Mouse (Mus musculus) myocyte (in vitro differentiated cells): ENCODE data around the gene Tldc1. TPM values are rescaled to one million over a fixed set of nuclear protein-coding genes. Genes with fewer than 3 reads are reported as not detected.

ENCODE experiments used
- H3K27me3 ChIP-seq: one replicate; pipeline ENCODE4 v1.6.1; 2011; ENCODE audit not compliant: control insufficient read depth, insufficient read depth, insufficient read length
- H3K36me3 ChIP-seq: one replicate; pipeline ENCODE4 v1.6.1; 2011; ENCODE audit not compliant: control insufficient read depth, insufficient read depth
- H3K4me2 ChIP-seq: one replicate; pipeline ENCODE4 v1.6.1; 2011; ENCODE audit warnings: low read depth, control low read depth
- H3K4me3 ChIP-seq: one replicate; pipeline ENCODE4 v1.5.1; 2011; ENCODE audit warnings: mild to moderate bottlenecking, control low read depth, moderate library complexity
- H3K79me2 ChIP-seq: one replicate; pipeline ENCODE4 v1.6.1; 2011; ENCODE audit not compliant: control insufficient read depth, insufficient read depth
- H3ac ChIP-seq: one replicate; pipeline ENCODE4 v1.6.1; 2011; ENCODE audit not compliant: control insufficient read depth, insufficient read length
- CEBPB ChIP-seq: IDR thresholded peaks from 2 replicates; pipeline ENCODE4 v1.6.1; 2011; ENCODE audit warnings: mild to moderate bottlenecking, moderate library complexity; ENCODE audit not compliant: poor library complexity, insufficient read depth, severe bottlenecking
- E2F4 ChIP-seq: IDR thresholded peaks from one replicate; pipeline ENCODE4 v1.6.1; 2011; ENCODE audit warnings: mild to moderate bottlenecking, control low read depth, moderate library complexity; ENCODE audit not compliant: insufficient read depth
- MAX ChIP-seq: IDR thresholded peaks from one replicate; pipeline ENCODE4 v1.6.1; 2011; ENCODE audit warnings: low read depth, mild to moderate bottlenecking, control low read depth
- MYOD1 ChIP-seq, 3 experiments: IDR thresholded peaks; one replicate each; pipeline ENCODE4 v1.6.1; 2011; ENCODE audit warnings: control low read depth in 2 of 3, low read depth in 2 of 3, mild to moderate bottlenecking in 2 of 3, moderate library complexity in 1 of 3; ENCODE audit not compliant: insufficient read length in 2 of 3, control insufficient read depth in 1 of 3
- MYOG ChIP-seq, 3 experiments: IDR thresholded peaks; one replicate each; pipeline ENCODE4 v1.6.1; 2011; ENCODE audit warnings: control low read depth in 2 of 3, low read depth in 2 of 3, mild to moderate bottlenecking in 2 of 3; ENCODE audit not compliant: insufficient read length in 2 of 3, control insufficient read depth in 1 of 3, insufficient read depth in 1 of 3
- POLR2A ChIP-seq: IDR thresholded peaks from one replicate; pipeline ENCODE4 v1.6.1; 2011; ENCODE audit warnings: low read depth, mild to moderate bottlenecking, control low read depth, moderate library complexity; ENCODE audit not compliant: insufficient read length
- POLR2AphosphoS2 ChIP-seq: IDR thresholded peaks from one replicate; pipeline ENCODE4 v1.6.1; 2011; ENCODE audit warnings: low read depth, control low read depth; ENCODE audit not compliant: insufficient read length
- REST ChIP-seq: IDR thresholded peaks from one replicate; pipeline ENCODE4 v1.6.1; 2011; ENCODE audit warnings: mild to moderate bottlenecking, control low read depth, moderate library complexity; ENCODE audit not compliant: insufficient read depth, insufficient read length
- SRF ChIP-seq: IDR thresholded peaks from one replicate; pipeline ENCODE4 v1.6.1; 2011; ENCODE audit warnings: low read depth; ENCODE audit not compliant: control insufficient read depth, insufficient read length
- TCF12 ChIP-seq: IDR thresholded peaks from one replicate; pipeline ENCODE4 v1.6.1; 2011; ENCODE audit warnings: mild to moderate bottlenecking, control low read depth; ENCODE audit not compliant: poor library complexity, insufficient read depth, severe bottlenecking
- TCF3 ChIP-seq: IDR thresholded peaks from one replicate; pipeline ENCODE4 v1.6.1; 2011; ENCODE audit warnings: low read depth, control low read depth; ENCODE audit not compliant: insufficient read length
- USF1 ChIP-seq: IDR thresholded peaks from one replicate; pipeline ENCODE4 v1.6.1; 2011; ENCODE audit warnings: low read depth, mild to moderate bottlenecking, control low read depth, moderate library complexity
- polyA plus RNA-seq: library from polyadenylated mRNA; unstranded; fragments of >200 nt; fragmentation: generic; extraction: Trizol; gene quantifications from one replicate; pipeline ENCODE4 v1.2.1, GENCODE M21; 2012; ENCODE audit warnings: missing spikeins

The Tldc1 gene
- polyA plus RNA-seq, 1 experiment = 9.6 TPM

GRCm38 (mm10) chr8:119786871-119787270 is 8.7 kb upstream of the Tldc1 start:
- H3K4me3 ChIP-seq = no peak overlapping the region
- H3K4me2 ChIP-seq = no peak overlapping the region
- no peaks in the 10 kb centered on the region for H3K79me2 ChIP-seq
- H3K36me3 ChIP-seq = no peaks in the 10 kb centered on the region
- H3K27me3 ChIP-seq = no peaks in the 10 kb centered on the region
- H3ac ChIP-seq = no peak overlapping the region
- TF ChIP-seq REST (no peak), MYOD1 (IDR thresholded peaks at IDR 0.05; ENCODE audit: control insufficient read depth in 1 of 3, insufficient read length in 2 of 3, low read depth in 2 of 3) (no peak), MYOG (IDR thresholded peaks at IDR 0.05; ENCODE audit: control insufficient read depth in 1 of 3, insufficient read depth in 1 of 3, insufficient read length in 2 of 3, low read depth in 2 of 3) (no peak), E2F4 (no peak), POLR2A (no peak)

GRCm38 (mm10) chr8:119785764-119786405 is 7.7 kb upstream of the Tldc1 start:
- H3K4me2 ChIP-seq = no peak overlapping the region
- H3ac ChIP-seq = no peak overlapping the region
- H3K27me3 ChIP-seq = no peaks in the 10 kb centered on the region
- TF ChIP-seq CEBPB = no peak
- no peak for TF ChIP-seq POLR2AphosphoS2
- TF ChIP-seq SRF = no peak
- TF ChIP-seq TCF12 = no peak
- H3K4me3 ChIP-seq = no peak overlapping the region
- no peaks in the 10 kb centered on the region for H3K36me3 ChIP-seq
- no peaks in the 10 kb centered on the region for H3K79me2 ChIP-seq

- no peaks in the 10 kb centered on the region for H3K27me3 ChIP-seq
- H3K79me2 ChIP-seq = no peaks in the 10 kb centered on the region
- H3K36me3 ChIP-seq = no peaks in the 10 kb centered on the region
- no peak overlapping the region for H3K4me3 ChIP-seq
- no peak overlapping the region for H3K4me2 ChIP-seq
- no peak for TF ChIP-seq USF1
- TF ChIP-seq TCF12 = no peak
- TF ChIP-seq CEBPB = no peak
- no peak for TF ChIP-seq E2F4
- TF ChIP-seq MYOG (IDR thresholded peaks at IDR 0.05; ENCODE audit: control insufficient read depth in 1 of 3, insufficient read depth in 1 of 3, insufficient read length in 2 of 3, low read depth in 2 of 3) = no peak
- no peak for TF ChIP-seq TCF3
- TF ChIP-seq POLR2AphosphoS2 = no peak
- H3ac ChIP-seq = no peak overlapping the region
These were observed 6.5 kb upstream of the Tldc1 start for GRCm38 (mm10) chr8:119784676-119785075.

- Histone ChIP-seq H3K27me3 (no peaks in the 10 kb centered on the region), H3ac (no peak overlapping the region), H3K79me2 (no peaks in the 10 kb centered on the region), H3K4me2 (no peak overlapping the region), H3K36me3 (no peaks in the 10 kb centered on the region), H3K4me3 (no peak overlapping the region)
- TF ChIP-seq POLR2A = no peak
- TF ChIP-seq TCF3 = no peak
- TF ChIP-seq MYOD1 (IDR thresholded peaks at IDR 0.05; ENCODE audit: control insufficient read depth in 1 of 3, insufficient read length in 2 of 3, low read depth in 2 of 3) = no peak
- TF ChIP-seq POLR2AphosphoS2 = no peak
- TF ChIP-seq USF1 = no peak
- no peak for TF ChIP-seq MYOG (IDR thresholded peaks at IDR 0.05; ENCODE audit: control insufficient read depth in 1 of 3, insufficient read depth in 1 of 3, insufficient read length in 2 of 3, low read depth in 2 of 3)
- TF ChIP-seq MAX = no peak
- no peak for TF ChIP-seq E2F4
- TF ChIP-seq CEBPB = no peak
- no peak for TF ChIP-seq TCF12
- no peak for TF ChIP-seq SRF
- no peak for TF ChIP-seq REST
These were observed 5.9 kb upstream of the Tldc1 start for GRCm38 (mm10) chr8:119784141-119784574.

DNA sequence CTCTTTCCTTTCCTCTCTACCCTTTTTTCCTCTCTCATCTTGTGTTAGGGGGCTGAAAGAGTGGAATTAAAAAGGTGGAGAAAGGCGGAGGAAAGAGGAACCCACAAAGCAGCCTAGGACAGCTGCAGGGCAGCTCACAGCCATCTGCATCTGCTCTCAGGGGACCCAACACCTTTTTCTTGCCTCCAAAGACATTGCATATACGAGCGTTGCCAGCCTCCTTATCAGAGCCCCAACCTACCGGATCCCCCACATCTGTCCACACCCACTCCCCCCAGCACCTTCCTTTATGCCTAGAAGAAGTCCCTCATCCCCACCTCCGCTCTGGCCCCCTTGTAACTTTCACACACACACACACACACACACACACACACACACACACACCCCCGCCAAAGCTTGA is 5.4 kb upstream of the Tldc1 start:
- TF ChIP-seq MYOD1 (IDR thresholded peaks at IDR 0.05; ENCODE audit: control insufficient read depth in 1 of 3, insufficient read length in 2 of 3, low read depth in 2 of 3) (no peak), E2F4 (no peak), REST (no peak), MAX (no peak), POLR2A (no peak), TCF12 (no peak), POLR2AphosphoS2 (no peak), USF1 (no peak)
- H3K79me2 ChIP-seq = no peaks in the 10 kb centered on the region

More for the DNA sequence above, 5.4 kb upstream of the Tldc1 start:
- no peaks in the 10 kb centered on the region for H3K36me3 ChIP-seq
- H3K27me3 ChIP-seq = no peaks in the 10 kb centered on the region
- H3K4me3 ChIP-seq = no peak overlapping the region
- H3K4me2 ChIP-seq = no peak overlapping the region
- no peak overlapping the region for H3ac ChIP-seq
